Mouse (Mus musculus): Measurements from ENCODE around the gene Arhgap17. TPM values are rescaled to one million over a fixed set of nuclear protein-coding genes. Genes with fewer than 3 reads are reported as not detected.

Gene Arhgap17
- polyA plus RNA-seq, 1 experiment = 38.3 TPM

GRCm38 (mm10) chr7:123326062-123326461 is 43.7 kb downstream of the Arhgap17 start:
- Histone ChIP-seq H3K4me3 (replicated peaks; ENCODE audit: control insufficient read depth, low read depth, low read length) (no peak overlapping the region), H3K4me1 (ENCODE audit: control insufficient read depth, insufficient read depth, low read length) (peaks cover 3% of the 10 kb centered on the region; the same call in 1 of the 2 replicates), H3K27ac (ENCODE audit: control insufficient read depth, insufficient read depth, low read depth, low read length, poor library complexity) (no peak overlapping the region)
- WGBS = 90% methylated on average over 5 of the region's 5 CpGs
- TF ChIP-seq CTCF (IDR thresholded peaks at IDR 0.05; ENCODE audit: control insufficient read depth, insufficient read depth, low read length) (no peak), POLR2A (IDR thresholded peaks at IDR 0.05; ENCODE audit: borderline replicate concordance, control insufficient read depth, low read depth, low read length) (no peak)

- TF ChIP-seq CTCF (IDR thresholded peaks at IDR 0.05; ENCODE audit: control insufficient read depth, insufficient read depth, low read length) (no peak), POLR2A (IDR thresholded peaks at IDR 0.05; ENCODE audit: borderline replicate concordance, control insufficient read depth, low read depth, low read length) (no peak)
- H3K4me3 ChIP-seq (replicated peaks; ENCODE audit: control insufficient read depth, low read depth, low read length) = no peak overlapping the region
- peaks cover 2% of the 10 kb centered on the region; the same call in 1 of the 2 replicates for H3K4me1 ChIP-seq (ENCODE audit: control insufficient read depth, insufficient read depth, low read length)
- 90% methylated on average over 1 of the region's 1 CpGs for WGBS
- no peak overlapping the region for H3K27ac ChIP-seq (ENCODE audit: control insufficient read depth, insufficient read depth, low read depth, low read length, poor library complexity)
Observed at GRCm38 (mm10) chr7:123324105-123324504, 45.6 kb downstream of the Arhgap17 start.

- no peak for TF ChIP-seq CTCF (IDR thresholded peaks at IDR 0.05; ENCODE audit: control insufficient read depth, insufficient read depth, low read length)
- no peak for TF ChIP-seq POLR2A (IDR thresholded peaks at IDR 0.05; ENCODE audit: borderline replicate concordance, control insufficient read depth, low read depth, low read length)
- Histone ChIP-seq H3K4me3 (replicated peaks; ENCODE audit: control insufficient read depth, low read depth, low read length) (no peak overlapping the region), H3K4me1 (ENCODE audit: control insufficient read depth, insufficient read depth, low read length) (peaks cover 2% of the 10 kb centered on the region; the same call in 1 of the 2 replicates), H3K27ac (ENCODE audit: control insufficient read depth, insufficient read depth, low read depth, low read length, poor library complexity) (no peak overlapping the region)
- WGBS = 79% methylated on average over 2 of the region's 2 CpGs
Observed at GRCm38 (mm10) chr7:123323388-123323787, 46.3 kb downstream of the Arhgap17 start.

GRCm38 (mm10) chr7:123322452-123323121 is 47.1 kb downstream of the Arhgap17 start:
- Histone ChIP-seq H3K27ac (ENCODE audit: control insufficient read depth, insufficient read depth, low read depth, low read length, poor library complexity) (no peak overlapping the region), H3K4me1 (ENCODE audit: control insufficient read depth, insufficient read depth, low read length) (peaks cover 2% of the 10 kb centered on the region; the same call in 1 of the 2 replicates), H3K4me3 (replicated peaks; ENCODE audit: control insufficient read depth, low read depth, low read length) (no peak overlapping the region)
- TF ChIP-seq CTCF (IDR thresholded peaks at IDR 0.05; ENCODE audit: control insufficient read depth, insufficient read depth, low read length) (no peak), POLR2A (IDR thresholded peaks at IDR 0.05; ENCODE audit: borderline replicate concordance, control insufficient read depth, low read depth, low read length) (no peak)
- 30% methylated on average over 13 of the region's 13 CpGs for whole genome bisulfite sequencing

- no peak for TF ChIP-seq POLR2A (IDR thresholded peaks at IDR 0.05; ENCODE audit: borderline replicate concordance, control insufficient read depth, low read depth, low read length)
- WGBS = 87% methylated on average over 3 of the region's 3 CpGs
- Histone ChIP-seq H3K4me3 (replicated peaks; ENCODE audit: control insufficient read depth, low read depth, low read length) (no peak overlapping the region), H3K4me1 (ENCODE audit: control insufficient read depth, insufficient read depth, low read length) (no peaks in the 10 kb centered on the region), H3K27ac (ENCODE audit: control insufficient read depth, insufficient read depth, low read depth, low read length, poor library complexity) (no peak overlapping the region)
Observed at GRCm38 (mm10) chr7:123312738-123313137, 57.0 kb downstream of the Arhgap17 start.

GRCm38 (mm10) chr7:123311836-123312235 is 57.9 kb downstream of the Arhgap17 start:
- WGBS = 70% methylated on average over 5 of the region's 5 CpGs
- Histone ChIP-seq H3K27ac (ENCODE audit: control insufficient read depth, insufficient read depth, low read depth, low read length, poor library complexity) (no peak overlapping the region), H3K4me1 (ENCODE audit: control insufficient read depth, insufficient read depth, low read length) (no peaks in the 10 kb centered on the region), H3K4me3 (replicated peaks; ENCODE audit: control insufficient read depth, low read depth, low read length) (no peak overlapping the region)
- TF ChIP-seq CTCF (IDR thresholded peaks at IDR 0.05; ENCODE audit: control insufficient read depth, insufficient read depth, low read length) = no peak
- no peak for TF ChIP-seq POLR2A (IDR thresholded peaks at IDR 0.05; ENCODE audit: borderline replicate concordance, control insufficient read depth, low read depth, low read length)

- Histone ChIP-seq H3K27ac (ENCODE audit: control insufficient read depth, insufficient read depth, low read depth, low read length, poor library complexity) (no peak overlapping the region), H3K4me1 (ENCODE audit: control insufficient read depth, insufficient read depth, low read length) (no peaks in the 10 kb centered on the region), H3K4me3 (replicated peaks; ENCODE audit: control insufficient read depth, low read depth, low read length) (no peak overlapping the region)
- TF ChIP-seq CTCF (IDR thresholded peaks at IDR 0.05; ENCODE audit: control insufficient read depth, insufficient read depth, low read length) (no peak), POLR2A (IDR thresholded peaks at IDR 0.05; ENCODE audit: borderline replicate concordance, control insufficient read depth, low read depth, low read length) (no peak)
- 90% methylated on average over 4 of the region's 4 CpGs for WGBS
Observed at GRCm38 (mm10) chr7:123307887-123308558, 61.7 kb downstream of the Arhgap17 start.

GRCm38 (mm10) chr7:123307236-123307635 is 62.5 kb downstream of the Arhgap17 start:
- WGBS = 91% methylated on average over 8 of the region's 8 CpGs
- TF ChIP-seq POLR2A (IDR thresholded peaks at IDR 0.05; ENCODE audit: borderline replicate concordance, control insufficient read depth, low read depth, low read length) (no peak), CTCF (IDR thresholded peaks at IDR 0.05; ENCODE audit: control insufficient read depth, insufficient read depth, low read length) (no peak)
- Histone ChIP-seq H3K4me3 (replicated peaks; ENCODE audit: control insufficient read depth, low read depth, low read length) (no peak overlapping the region), H3K27ac (ENCODE audit: control insufficient read depth, insufficient read depth, low read depth, low read length, poor library complexity) (no peak overlapping the region), H3K4me1 (ENCODE audit: control insufficient read depth, insufficient read depth, low read length) (no peaks in the 10 kb centered on the region)
